Mouse (Mus musculus) CH12.LX (cell line): Measurements from ENCODE around the gene Trim21. TPM values are rescaled to one million over a fixed set of nuclear protein-coding genes. Genes with fewer than 3 reads are reported as not detected.
A peak's percentile ranks its signal among the peaks of the same experiment; 100 is the strongest.

ENCODE experiments used
- DNase-seq: peaks from one replicate; pipeline ENCODE4 v3.0.0-alpha.2; 2013; ENCODE audit errors: extremely low read depth
- H3K27ac ChIP-seq: 2 replicates; pipeline ENCODE4 v1.5.1; 2012; ENCODE audit warnings: low read depth, mild to moderate bottlenecking, control low read depth, moderate library complexity; ENCODE audit not compliant: insufficient read depth
- H3K27me3 ChIP-seq: replicated peaks from 2 replicates; pipeline ENCODE3; 2012; ENCODE audit warnings: inconsistent platforms
- H3K36me3 ChIP-seq, 2 experiments: replicated peaks in 1 of 2; 2 replicates each; pipeline versions ENCODE3 to v1.6.1; 2012; ENCODE audit warnings: inconsistent platforms in 1 of 2, low read length in 1 of 2, mild to moderate bottlenecking in 1 of 2, mixed read lengths in 1 of 2, moderate library complexity in 1 of 2; ENCODE audit not compliant: control insufficient read depth in 1 of 2, insufficient read depth in 1 of 2
- H3K4me1 ChIP-seq, 2 experiments: 2 replicates each; pipeline ENCODE4 v1.6.1; 2012; ENCODE audit warnings: inconsistent platforms in 1 of 2, moderate library complexity in 1 of 2; ENCODE audit not compliant: insufficient read depth in 2 of 2, control insufficient read depth in 1 of 2
- H3K4me2 ChIP-seq: 2 replicates; pipeline ENCODE4 v1.6.1; 2012; ENCODE audit warnings: low read depth, mild to moderate bottlenecking, control low read depth; ENCODE audit not compliant: poor library complexity, insufficient read depth, severe bottlenecking
- H3K4me3 ChIP-seq, 3 experiments: fragments of 150-350 bp in 1 of 3; sonication (generic) in 1 of 3; replicated peaks in 1 of 3; 2 replicates each; pipeline versions ENCODE3 to v1.5.1; 2011 to 2012; ENCODE audit warnings: low read depth in 2 of 3, low read length in 2 of 3, mild to moderate bottlenecking in 2 of 3, moderate library complexity in 2 of 3, control low read depth in 1 of 3, improper control_type of control experiment in 1 of 3, inconsistent platforms in 1 of 3, mixed read lengths in 1 of 3; ENCODE audit not compliant: poor library complexity in 1 of 3
- H3K79me2 ChIP-seq: replicated peaks from 2 replicates; pipeline ENCODE4 v1.6.1; 2012; ENCODE audit warnings: mild to moderate bottlenecking, moderate library complexity; ENCODE audit not compliant: control insufficient read depth, poor library complexity, insufficient read depth, severe bottlenecking; ENCODE audit errors: extremely low read depth
- H3K9ac ChIP-seq: 2 replicates; pipeline ENCODE4 v1.6.1; 2012; ENCODE audit warnings: low read depth, mild to moderate bottlenecking, control low read depth, moderate library complexity; ENCODE audit not compliant: insufficient read depth
- H3K9me3 ChIP-seq: replicated peaks from 2 replicates; pipeline ENCODE3; 2012; ENCODE audit warnings: low read length, inconsistent platforms, mixed read lengths
- BHLHE40 ChIP-seq: IDR thresholded peaks from 2 replicates; pipeline ENCODE4 v1.6.1; 2011; ENCODE audit warnings: mild to moderate bottlenecking, low read depth, low read length, improper control_type of control experiment
- CHD1 ChIP-seq: IDR thresholded peaks from 2 replicates; pipeline ENCODE4 v1.6.1; 2012; ENCODE audit warnings: low read depth, low read length, improper control_type of control experiment, inconsistent platforms
- CHD2 ChIP-seq: IDR thresholded peaks from 2 replicates; pipeline ENCODE4 v1.6.1; 2011; ENCODE audit warnings: low read length, improper control_type of control experiment
- CTCF ChIP-seq, 2 experiments: IDR thresholded peaks in 1 of 2; conservative IDR thresholded peaks in 1 of 2; 2 replicates each; pipeline ENCODE4 v1.5.1; 2011 to 2012; ENCODE audit warnings: low read depth in 2 of 2, low read length in 2 of 2, improper control_type of control experiment in 1 of 2, inconsistent platforms in 1 of 2, mild to moderate bottlenecking in 1 of 2, moderate library complexity in 1 of 2
- E2F4 ChIP-seq: IDR thresholded peaks from 2 replicates; pipeline ENCODE4 v1.6.1; 2011; ENCODE audit warnings: low read depth, low read length, improper control_type of control experiment; ENCODE audit not compliant: insufficient replicate concordance
- ELF1 ChIP-seq: IDR thresholded peaks from 2 replicates; pipeline ENCODE4 v1.6.1; 2014; ENCODE audit warnings: low read depth, mild to moderate bottlenecking, inconsistent platforms, low read length, improper control_type of control experiment
- EP300 ChIP-seq: IDR thresholded peaks from 2 replicates; pipeline ENCODE4 v1.6.1; 2011; ENCODE audit warnings: low read length, improper control_type of control experiment
- ETS1 ChIP-seq: conservative IDR thresholded peaks from 2 replicates; pipeline ENCODE4 v1.6.1; 2012; ENCODE audit warnings: low read depth, mild to moderate bottlenecking, inconsistent platforms, low read length, improper control_type of control experiment, moderate library complexity
- GABPA ChIP-seq: IDR thresholded peaks from 2 replicates; pipeline ENCODE4 v1.6.1; 2012; ENCODE audit warnings: low read depth, low read length, improper control_type of control experiment, inconsistent platforms; ENCODE audit not compliant: insufficient replicate concordance
- HCFC1 ChIP-seq: IDR thresholded peaks from 2 replicates; pipeline ENCODE4 v1.6.1; 2012; ENCODE audit warnings: low read depth, mild to moderate bottlenecking, inconsistent platforms, low read length, improper control_type of control experiment
- IRF4 ChIP-seq: IDR thresholded peaks from 2 replicates; pipeline ENCODE4 v1.6.1; 2014; ENCODE audit warnings: low read depth, mild to moderate bottlenecking, inconsistent platforms, low read length, improper control_type of control experiment
- JUN ChIP-seq: IDR thresholded peaks from 2 replicates; pipeline ENCODE4 v1.6.1; 2011; ENCODE audit warnings: low read depth, mild to moderate bottlenecking, low read length, improper control_type of control experiment, moderate library complexity; ENCODE audit not compliant: insufficient read depth
- JUND ChIP-seq: conservative IDR thresholded peaks from 2 replicates; pipeline ENCODE4 v1.6.1; 2011; ENCODE audit warnings: low read depth, low read length, improper control_type of control experiment
- KAT2A ChIP-seq: IDR thresholded peaks from 2 replicates; pipeline ENCODE4 v1.6.1; 2012; ENCODE audit warnings: low read length, improper control_type of control experiment, inconsistent platforms; ENCODE audit not compliant: insufficient replicate concordance
- MAFK ChIP-seq: IDR thresholded peaks from 2 replicates; pipeline ENCODE4 v1.6.1; 2011; ENCODE audit warnings: low read length, improper control_type of control experiment; ENCODE audit not compliant: insufficient replicate concordance
- MAX ChIP-seq: IDR thresholded peaks from 2 replicates; pipeline ENCODE4 v1.6.1; 2011; ENCODE audit warnings: low read length, improper control_type of control experiment
- MAZ ChIP-seq: IDR thresholded peaks from 2 replicates; pipeline ENCODE4 v1.6.1; 2012; ENCODE audit warnings: low read depth, mild to moderate bottlenecking, inconsistent platforms, low read length, improper control_type of control experiment, moderate library complexity
- MEF2A ChIP-seq: IDR thresholded peaks from 2 replicates; pipeline ENCODE4 v1.6.1; 2014; ENCODE audit warnings: low read depth, mild to moderate bottlenecking, inconsistent platforms, low read length, improper control_type of control experiment, borderline replicate concordance
- MXI1 ChIP-seq: IDR thresholded peaks from 2 replicates; pipeline ENCODE4 v1.6.1; 2011; ENCODE audit warnings: mild to moderate bottlenecking, low read depth, low read length, improper control_type of control experiment
- MYC ChIP-seq: IDR thresholded peaks from 2 replicates; pipeline ENCODE4 v1.6.1; 2011; ENCODE audit warnings: low read depth, mild to moderate bottlenecking, improper control_type of control experiment, low read length
- NELFE ChIP-seq: IDR thresholded peaks from 2 replicates; pipeline ENCODE4 v1.6.1; 2011; ENCODE audit warnings: low read depth, low read length, improper control_type of control experiment
- NRF1 ChIP-seq: IDR thresholded peaks from 2 replicates; pipeline ENCODE4 v1.6.1; 2014; ENCODE audit warnings: low read depth, mild to moderate bottlenecking, inconsistent platforms, low read length, improper control_type of control experiment, moderate library complexity
- PAX5 ChIP-seq: IDR thresholded peaks from 2 replicates; pipeline ENCODE4 v1.6.1; 2012; ENCODE audit warnings: low read length, inconsistent platforms, mixed read lengths
- POLR2A ChIP-seq: IDR thresholded peaks from 2 replicates; pipeline ENCODE4 v1.6.1; 2011; ENCODE audit warnings: low read depth, mild to moderate bottlenecking, improper control_type of control experiment, low read length
- POLR2AphosphoS2 ChIP-seq: IDR thresholded peaks from 2 replicates; pipeline ENCODE4 v1.6.1; 2011; ENCODE audit warnings: low read depth, low read length, improper control_type of control experiment
- RAD21 ChIP-seq: IDR thresholded peaks from 2 replicates; pipeline ENCODE4 v1.6.1; 2011; ENCODE audit warnings: low read depth, mild to moderate bottlenecking, low read length, improper control_type of control experiment, moderate library complexity
- RCOR1 ChIP-seq: conservative IDR thresholded peaks from 2 replicates; pipeline ENCODE4 v1.6.1; 2012; ENCODE audit warnings: low read depth, mild to moderate bottlenecking, inconsistent platforms, low read length, improper control_type of control experiment
- SIN3A ChIP-seq: IDR thresholded peaks from 2 replicates; pipeline ENCODE4 v1.6.1; 2012; ENCODE audit warnings: low read length, improper control_type of control experiment, inconsistent platforms
- SMC3 ChIP-seq: IDR thresholded peaks from 2 replicates; pipeline ENCODE4 v1.6.1; 2011; ENCODE audit warnings: low read depth, low read length, improper control_type of control experiment
- TBP ChIP-seq: conservative IDR thresholded peaks from 2 replicates; pipeline ENCODE4 v1.6.1; 2011; ENCODE audit warnings: low read depth, low read length, improper control_type of control experiment
- TCF12 ChIP-seq: IDR thresholded peaks from 2 replicates; pipeline ENCODE4 v1.6.1; 2014; ENCODE audit warnings: low read depth, mild to moderate bottlenecking, inconsistent platforms, low read length, improper control_type of control experiment
- UBTF ChIP-seq: IDR thresholded peaks from 2 replicates; pipeline ENCODE4 v1.6.1; 2012; ENCODE audit warnings: low read depth, mild to moderate bottlenecking, inconsistent platforms, low read length, improper control_type of control experiment, moderate library complexity
- USF1 ChIP-seq: IDR thresholded peaks from 2 replicates; pipeline ENCODE4 v1.6.1; 2014; ENCODE audit warnings: low read depth, mild to moderate bottlenecking, inconsistent platforms, low read length, improper control_type of control experiment
- USF2 ChIP-seq: conservative IDR thresholded peaks from 2 replicates; pipeline ENCODE4 v1.6.1; 2011; ENCODE audit warnings: low read depth, low read length, improper control_type of control experiment
- ZC3H11A ChIP-seq: IDR thresholded peaks from 2 replicates; pipeline ENCODE4 v1.6.1; 2012; ENCODE audit warnings: low read depth, mild to moderate bottlenecking, inconsistent platforms, low read length, improper control_type of control experiment
- ZKSCAN1 ChIP-seq: IDR thresholded peaks from 2 replicates; pipeline ENCODE4 v1.6.1; 2012; ENCODE audit warnings: low read depth, inconsistent platforms, low read length, improper control_type of control experiment, borderline replicate concordance
- ZMIZ1 ChIP-seq: IDR thresholded peaks from 2 replicates; pipeline ENCODE4 v1.6.1; 2012; ENCODE audit warnings: low read depth, mild to moderate bottlenecking, inconsistent platforms, low read length, improper control_type of control experiment
- ZNF384 ChIP-seq: IDR thresholded peaks from 2 replicates; pipeline ENCODE4 v1.6.1; 2012; ENCODE audit warnings: low read depth, low read length, improper control_type of control experiment, inconsistent platforms
- dilution Hi-C: fragments of 300-500 bp; cut with MboI; formaldehyde crosslinking; loops from 2 replicates; pipeline ENCODE4 v1.14.3; 2020; ENCODE audit warnings: low sequenced_read_pairs; ENCODE audit not compliant: extremely low pct_unique_long_range_greater_than_20kb, extremely low pct_ligation_motif_present
- in situ Hi-C: fragments of 300-500 bp; cut with MboI; formaldehyde crosslinking; loops from 3 replicates; pipeline ENCODE4 v1.14.3; 2019; ENCODE audit warnings: low sequenced_read_pairs, low pct_ligation_motif_present, low pct_unique_long_range_greater_than_20kb, mixed read lengths
- polyA plus RNA-seq: library from polyadenylated mRNA; unstranded; fragments of >175 nt; gene quantifications from 2 replicates; pipeline ENCODE4 v1.2.1, GENCODE M21; 2012; ENCODE audit warnings: low read depth; ENCODE audit not compliant: insufficient read length
- total RNA-seq, 2 experiments: library from RNA; depleted of rRNA; stranded (reverse); fragments of 300-350 nt in 1 of 2; fragments of >200 nt in 1 of 2; gene quantifications; 2 replicates each; pipeline ENCODE4 v1.2.3; 2012 to 2014

Gene Trim21
- total and polyA plus RNA-seq, 3 experiments, result 10.4 to 16.5 (median 15.4) TPM

- Histone ChIP-seq H3K4me2 (peak overlapping the region; percentile 71), H3K79me2 (no peaks in the 10 kb centered on the region), H3K4me1 (peaks cover 5 to 24% of the 10 kb centered on the region in 2 experiments), H3K9me3 (no peaks in the 10 kb centered on the region), H3K27ac (no peak overlapping the region), H3K36me3 (no peaks in the 10 kb centered on the region)
- in situ Hi-C loops, result loop anchor here (25.0 kb wide), 1 partner anchor 249 kb away; the partner anchor contains the start of genes Olfr560, Olfr561 and Olfr78
- TF ChIP-seq ZC3H11A (peak; percentile 56), SMC3 (peak; percentile 82), PAX5 (no peak), POLR2A (no peak), IRF4 (peak; percentile 76), HCFC1 (no peak; the same call in 1 of the 2 replicates), E2F4 (peak; percentile 80; the same call in 1 of the 2 replicates), MAX (0 out of 2 replicates have a peak, but pooled peaks have one; percentile 40), USF2 (no peak), CHD2 (no peak), CTCF (conservative IDR thresholded peaks at IDR 0.05 in 1 of 2, IDR thresholded peaks at IDR 0.05 in 1 of 2; ENCODE audit: low read depth in 2 of 2, low read length in 2 of 2) (peak in 1 of 2 experiments; percentile 95; a peak in 2 of 4 replicates), ZMIZ1 (no peak), ZKSCAN1 (no peak), MYC (no peak), NRF1 (no peak), POLR2AphosphoS2 (no peak), MAZ (peak; percentile 16; the same call in 1 of the 2 replicates), USF1 (no peak), TBP (no peak), SIN3A (no peak), NELFE (no peak), TCF12 (0 out of 2 replicates have a peak, but pooled peaks have one; percentile 20), ELF1 (0 out of 2 replicates have a peak, but pooled peaks have one; percentile 7), KAT2A (0 out of 2 replicates have a peak, but pooled peaks have one; percentile 25), MXI1 (peak; percentile 43; the same call in 1 of the 2 replicates), UBTF (0 out of 2 replicates have a peak, but pooled peaks have one; percentile 41), GABPA (no peak), CHD1 (no peak), JUN (no peak), RAD21 (peak; percentile 96), JUND (no peak), RCOR1 (no peak), MEF2A (0 out of 2 replicates have a peak, but pooled peaks have one; percentile 27), EP300 (no peak), MAFK (no peak), ZNF384 (no peak), BHLHE40 (peak; percentile 67), ETS1 (no peak)
- TF ChIP-seq, all 38 proteins: peak for 15
- no peaks in the 10 kb centered on the region for H3K27me3 ChIP-seq
- H3K9ac ChIP-seq, result peak overlapping the region; percentile 48
- dilution Hi-C loops, result no loop called here
- H3K4me3 ChIP-seq, result peak overlapping the region in 2 of 3 experiments; percentile 22 to 36
- peak; percentile 67 for DNase-seq
Observed at GRCm38 (mm10) chr7:102512814-102513435, 52.4 kb downstream of the Trim21 start.
